Mouse (Mus musculus): ENCODE data around the gene Klhdc1. TPM values are rescaled to one million over a fixed set of nuclear protein-coding genes. Genes with fewer than 3 reads are reported as not detected.

Gene Klhdc1
- polyA plus RNA-seq, 1 experiment, result 1.8 TPM

- Histone ChIP-seq H3K4me3 (ENCODE audit: insufficient read depth, poor library complexity, severe bottlenecking) (no peak overlapping the region), H3ac (ENCODE audit: control insufficient read depth, insufficient read length, low read depth) (no peak overlapping the region), H3K27me3 (ENCODE audit: control insufficient read depth, insufficient read depth, insufficient read length) (no peaks in the 10 kb centered on the region), H3K36me3 (ENCODE audit: control insufficient read depth, insufficient read depth) (no peaks in the 10 kb centered on the region), H3K79me2 (ENCODE audit: control insufficient read depth, insufficient read depth) (no peaks in the 10 kb centered on the region), H3K79me3 (ENCODE audit: low read depth) (no peaks in the 10 kb centered on the region)
- TF ChIP-seq CTCF (IDR thresholded peaks at IDR 0.05; ENCODE audit: control insufficient read depth, insufficient read depth, insufficient read length) (no peak), FOSL1 (IDR thresholded peaks at IDR 0.05; ENCODE audit: insufficient read depth, low read length, poor library complexity, severe bottlenecking) (no peak), MAX (IDR thresholded peaks at IDR 0.05) (no peak), MYOG (IDR thresholded peaks at IDR 0.05; ENCODE audit: control insufficient read depth, extremely low read depth, insufficient read length) (no peak), MYOD1 (IDR thresholded peaks at IDR 0.05; ENCODE audit: control insufficient read depth, insufficient read length, low read depth) (no peak), CEBPB (IDR thresholded peaks at IDR 0.05; ENCODE audit: low read depth) (no peak), USF1 (IDR thresholded peaks at IDR 0.05; ENCODE audit: low read depth) (no peak)
Observed at GRCm38 (mm10) chr12:69238284-69238683, 2.7 kb upstream of the Klhdc1 start.

GRCm38 (mm10) chr12:69241405-69241770 is 412 bp downstream of the Klhdc1 start:
- no peaks in the 10 kb centered on the region for H3K36me3 ChIP-seq (ENCODE audit: control insufficient read depth, insufficient read depth)
- no peaks in the 10 kb centered on the region for H3K27me3 ChIP-seq (ENCODE audit: control insufficient read depth, insufficient read depth, insufficient read length)
- H3K79me2 ChIP-seq (ENCODE audit: control insufficient read depth, insufficient read depth), result no peaks in the 10 kb centered on the region
- H3ac ChIP-seq (ENCODE audit: control insufficient read depth, insufficient read length, low read depth), result peak overlapping the region; percentile 83
- TF ChIP-seq CEBPB (IDR thresholded peaks at IDR 0.05; ENCODE audit: low read depth), result no peak
- TF ChIP-seq USF1 (IDR thresholded peaks at IDR 0.05; ENCODE audit: low read depth), result no peak
- no peak for TF ChIP-seq MYOG (IDR thresholded peaks at IDR 0.05; ENCODE audit: control insufficient read depth, extremely low read depth, insufficient read length)
- TF ChIP-seq CTCF (IDR thresholded peaks at IDR 0.05; ENCODE audit: control insufficient read depth, insufficient read depth, insufficient read length), result no peak
- TF ChIP-seq MAX (IDR thresholded peaks at IDR 0.05), result no peak
- no peak for TF ChIP-seq MYOD1 (IDR thresholded peaks at IDR 0.05; ENCODE audit: control insufficient read depth, insufficient read length, low read depth)
- TF ChIP-seq FOSL1 (IDR thresholded peaks at IDR 0.05; ENCODE audit: insufficient read depth, low read length, poor library complexity, severe bottlenecking), result no peak
- H3K4me3 ChIP-seq (ENCODE audit: insufficient read depth, poor library complexity, severe bottlenecking), result peak overlapping the region; percentile 57
- H3K79me3 ChIP-seq (ENCODE audit: low read depth), result no peaks in the 10 kb centered on the region

- Histone ChIP-seq H3K27me3 (ENCODE audit: control insufficient read depth, insufficient read depth, insufficient read length) (no peaks in the 10 kb centered on the region), H3K79me2 (ENCODE audit: control insufficient read depth, insufficient read depth) (no peaks in the 10 kb centered on the region), H3K79me3 (ENCODE audit: low read depth) (no peaks in the 10 kb centered on the region), H3ac (ENCODE audit: control insufficient read depth, insufficient read length, low read depth) (peak overlapping the region; percentile 83), H3K36me3 (ENCODE audit: control insufficient read depth, insufficient read depth) (no peaks in the 10 kb centered on the region), H3K4me3 (ENCODE audit: insufficient read depth, poor library complexity, severe bottlenecking) (peak overlapping the region; percentile 57)
- TF ChIP-seq USF1 (IDR thresholded peaks at IDR 0.05; ENCODE audit: low read depth) (no peak), CEBPB (IDR thresholded peaks at IDR 0.05; ENCODE audit: low read depth) (no peak), FOSL1 (IDR thresholded peaks at IDR 0.05; ENCODE audit: insufficient read depth, low read length, poor library complexity, severe bottlenecking) (no peak), MYOD1 (IDR thresholded peaks at IDR 0.05; ENCODE audit: control insufficient read depth, insufficient read length, low read depth) (no peak), MAX (IDR thresholded peaks at IDR 0.05) (no peak), MYOG (IDR thresholded peaks at IDR 0.05; ENCODE audit: control insufficient read depth, extremely low read depth, insufficient read length) (no peak), CTCF (IDR thresholded peaks at IDR 0.05; ENCODE audit: control insufficient read depth, insufficient read depth, insufficient read length) (no peak)
Observed at GRCm38 (mm10) chr12:69241771-69242431, 925 bp downstream of the Klhdc1 start.

GRCm38 (mm10) chr12:69249766-69250165 is 8.8 kb downstream of the Klhdc1 start:
- no peaks in the 10 kb centered on the region for H3K36me3 ChIP-seq (ENCODE audit: control insufficient read depth, insufficient read depth)
- TF ChIP-seq MAX (IDR thresholded peaks at IDR 0.05) (no peak), FOSL1 (IDR thresholded peaks at IDR 0.05; ENCODE audit: insufficient read depth, low read length, poor library complexity, severe bottlenecking) (no peak), MYOG (IDR thresholded peaks at IDR 0.05; ENCODE audit: control insufficient read depth, extremely low read depth, insufficient read length) (no peak), CEBPB (IDR thresholded peaks at IDR 0.05; ENCODE audit: low read depth) (no peak), USF1 (IDR thresholded peaks at IDR 0.05; ENCODE audit: low read depth) (no peak), CTCF (IDR thresholded peaks at IDR 0.05; ENCODE audit: control insufficient read depth, insufficient read depth, insufficient read length) (no peak), MYOD1 (IDR thresholded peaks at IDR 0.05; ENCODE audit: control insufficient read depth, insufficient read length, low read depth) (no peak)

GRCm38 (mm10) chr12:69250756-69251155 is 9.8 kb downstream of the Klhdc1 start:
- H3K27me3 ChIP-seq (ENCODE audit: control insufficient read depth, insufficient read depth, insufficient read length), result no peaks in the 10 kb centered on the region

More at GRCm38 (mm10) chr12:69249766-69250165, 8.8 kb downstream of the Klhdc1 start:
- no peaks in the 10 kb centered on the region for H3K79me3 ChIP-seq (ENCODE audit: low read depth)
- no peaks in the 10 kb centered on the region for H3K27me3 ChIP-seq (ENCODE audit: control insufficient read depth, insufficient read depth, insufficient read length)
- no peaks in the 10 kb centered on the region for H3K79me2 ChIP-seq (ENCODE audit: control insufficient read depth, insufficient read depth)
- H3K4me3 ChIP-seq (ENCODE audit: insufficient read depth, poor library complexity, severe bottlenecking), result no peak overlapping the region
- no peak overlapping the region for H3ac ChIP-seq (ENCODE audit: control insufficient read depth, insufficient read length, low read depth)

More at GRCm38 (mm10) chr12:69250756-69251155, 9.8 kb downstream of the Klhdc1 start:
- Histone ChIP-seq H3K36me3 (ENCODE audit: control insufficient read depth, insufficient read depth) (no peaks in the 10 kb centered on the region), H3K79me2 (ENCODE audit: control insufficient read depth, insufficient read depth) (no peaks in the 10 kb centered on the region), H3K79me3 (ENCODE audit: low read depth) (no peaks in the 10 kb centered on the region), H3K4me3 (ENCODE audit: insufficient read depth, poor library complexity, severe bottlenecking) (no peak overlapping the region), H3ac (ENCODE audit: control insufficient read depth, insufficient read length, low read depth) (no peak overlapping the region)
- TF ChIP-seq CEBPB (IDR thresholded peaks at IDR 0.05; ENCODE audit: low read depth), result no peak
- TF ChIP-seq MYOD1 (IDR thresholded peaks at IDR 0.05; ENCODE audit: control insufficient read depth, insufficient read length, low read depth), result no peak
- TF ChIP-seq CTCF (IDR thresholded peaks at IDR 0.05; ENCODE audit: control insufficient read depth, insufficient read depth, insufficient read length), result no peak
- no peak for TF ChIP-seq FOSL1 (IDR thresholded peaks at IDR 0.05; ENCODE audit: insufficient read depth, low read length, poor library complexity, severe bottlenecking)
- no peak for TF ChIP-seq MAX (IDR thresholded peaks at IDR 0.05)
- no peak for TF ChIP-seq MYOG (IDR thresholded peaks at IDR 0.05; ENCODE audit: control insufficient read depth, extremely low read depth, insufficient read length)
- TF ChIP-seq USF1 (IDR thresholded peaks at IDR 0.05; ENCODE audit: low read depth), result no peak
